Mouse (Mus musculus): Measurements from ENCODE around the gene Pagr1b.

Pagr1b gene

GRCm38 (mm10) chr7:126988816-126989215, 27.5 kb downstream of the Pagr1b start:
- DNase-seq = no peak

GRCm38 (mm10) chr7:126986319-126986718, 30.0 kb downstream of the Pagr1b start:
- DNase-seq = peak; percentile 78

GRCm38 (mm10) chr7:126984667-126985444, 31.4 kb downstream of the Pagr1b start:
- DNase-seq = no peak

- no peak for DNase-seq
Observed at GRCm38 (mm10) chr7:126983113-126983512, 33.2 kb downstream of the Pagr1b start.

GRCm38 (mm10) chr7:126982054-126982453, 34.2 kb downstream of the Pagr1b start:
- no peak for DNase-seq

GRCm38 (mm10) chr7:126981601-126982000, 34.7 kb downstream of the Pagr1b start:
- DNase-seq = no peak

- DNase-seq = no peak
Observed at GRCm38 (mm10) chr7:126978841-126979240, 37.4 kb downstream of the Pagr1b start.

- DNase-seq = peak; percentile 22
Observed at GRCm38 (mm10) chr7:126976878-126977459, 39.3 kb downstream of the Pagr1b start.

GRCm38 (mm10) chr7:126975950-126976866, 40.1 kb downstream of the Pagr1b start, which contains the start of gene Cdiptos:
Cdiptos (minus strand) TSS chr7:126976098.
- DNase-seq = peak; percentile 99

- no peak for DNase-seq
Observed at GRCm38 (mm10) chr7:126975893-126975949, 40.6 kb downstream of the Pagr1b start, which contains the start of gene Cdipt. Cdipt (plus strand) TSS chr7:126975914.

- peak; percentile 24 for DNase-seq
Observed at GRCm38 (mm10) chr7:126975493-126975892, 40.8 kb downstream of the Pagr1b start.

- no peak for DNase-seq
Observed at GRCm38 (mm10) chr7:126967361-126967760, 48.9 kb downstream of the Pagr1b start.

GRCm38 (mm10) chr7:126965568-126965967, 50.7 kb downstream of the Pagr1b start:
- DNase-seq = no peak

GRCm38 (mm10) chr7:126963548-126964286, 52.6 kb downstream of the Pagr1b start:
- peak; percentile 76 for DNase-seq

GRCm38 (mm10) chr7:126961965-126962364, 54.3 kb downstream of the Pagr1b start:
- no peak for DNase-seq

- DNase-seq = no peak
Observed at GRCm38 (mm10) chr7:126961095-126961494, 55.2 kb downstream of the Pagr1b start.

GRCm38 (mm10) chr7:126959780-126960179, 56.5 kb downstream of the Pagr1b start:
- DNase-seq = no peak

GRCm38 (mm10) chr7:126955125-126955524, 61.2 kb downstream of the Pagr1b start:
- no peak for DNase-seq

GRCm38 (mm10) chr7:126952646-126953045, 63.6 kb downstream of the Pagr1b start:
- DNase-seq = no peak

- no peak for DNase-seq
Observed at GRCm38 (mm10) chr7:126951741-126952140, 64.5 kb downstream of the Pagr1b start.
